Mouse (Mus musculus) ES-E14 (cell line): ENCODE measurements at regions not wholly inside any gene's neighbourhood (a gene's known extent, or its start where the extent isn't known, plus 50 kb on each side); places are given as distances from the start of the nearest gene placed in this dataset.

Experiments used
- DNase-seq: peaks from one replicate; pipeline ENCODE4 v3.0.0-alpha.2; 2013; ENCODE audit warnings: low read depth, low spot score
- H3K27ac ChIP-seq: 2 replicates; pipeline ENCODE4 v1.5.1; 2012; ENCODE audit warnings: low read depth, mild to moderate bottlenecking, low read length, moderate library complexity, mixed read lengths; ENCODE audit not compliant: poor library complexity, insufficient read depth, severe bottlenecking
- H3K36me3 ChIP-seq: 2 replicates; pipeline ENCODE4 v1.6.1; 2012; ENCODE audit warnings: mild to moderate bottlenecking, low read length, moderate library complexity, mixed read lengths; ENCODE audit not compliant: control insufficient read depth, poor library complexity, insufficient read depth, severe bottlenecking
- H3K4me1 ChIP-seq, 2 experiments: fragments of 150-350 bp in 1 of 2; sonication (generic) in 1 of 2; 2 replicates each; pipeline ENCODE4 v1.6.1; 2012; ENCODE audit warnings: low read length in 2 of 2, mild to moderate bottlenecking in 1 of 2, mixed read lengths in 1 of 2; ENCODE audit not compliant: control insufficient read depth in 2 of 2, insufficient read depth in 2 of 2, poor library complexity in 1 of 2
- H3K4me3 ChIP-seq, 2 experiments: fragments of 150-350 bp in 1 of 2; sonication (generic) in 1 of 2; 2 replicates each; pipeline ENCODE4 v1.5.1; 2012; ENCODE audit warnings: low read length in 2 of 2, low read depth in 1 of 2, mild to moderate bottlenecking in 1 of 2, mixed read lengths in 1 of 2; ENCODE audit not compliant: insufficient read depth in 1 of 2, poor library complexity in 1 of 2, severe bottlenecking in 1 of 2
- H3K9ac ChIP-seq: 2 replicates; pipeline ENCODE4 v1.6.1; 2012; ENCODE audit warnings: low read depth, mild to moderate bottlenecking, low read length, mixed read lengths; ENCODE audit not compliant: poor library complexity, insufficient read depth, severe bottlenecking
- H3K9me3 ChIP-seq: fragments of 150-350 bp; sonication (generic); 2 replicates; pipeline ENCODE4 v1.6.1; 2012; ENCODE audit warnings: low read depth, mild to moderate bottlenecking, low read length; ENCODE audit not compliant: control insufficient read depth, insufficient read depth
- MAFK ChIP-seq: IDR thresholded peaks from 2 replicates; pipeline ENCODE4 v1.6.1; 2014; ENCODE audit warnings: mild to moderate bottlenecking, low read depth, low read length, inconsistent platforms; ENCODE audit not compliant: insufficient read depth
- ZC3H11A ChIP-seq: IDR thresholded peaks from 2 replicates; pipeline ENCODE4 v1.6.1; 2012; ENCODE audit warnings: low read depth, mild to moderate bottlenecking, inconsistent platforms, low read length, borderline replicate concordance
- ZNF384 ChIP-seq: IDR thresholded peaks from 2 replicates; pipeline ENCODE4 v1.6.1; 2012; ENCODE audit warnings: low read depth, low read length, inconsistent platforms
- in situ Hi-C, 2 experiments: fragments of 600-800 bp; cut with MboI; formaldehyde crosslinking; loops; one replicate each; pipeline ENCODE4 v1.15.1; 2025; ENCODE audit warnings: low sequenced_read_pairs in 2 of 2, inconsistent platforms in 1 of 2; ENCODE audit not compliant: unreplicated experiment in 2 of 2

DNA sequence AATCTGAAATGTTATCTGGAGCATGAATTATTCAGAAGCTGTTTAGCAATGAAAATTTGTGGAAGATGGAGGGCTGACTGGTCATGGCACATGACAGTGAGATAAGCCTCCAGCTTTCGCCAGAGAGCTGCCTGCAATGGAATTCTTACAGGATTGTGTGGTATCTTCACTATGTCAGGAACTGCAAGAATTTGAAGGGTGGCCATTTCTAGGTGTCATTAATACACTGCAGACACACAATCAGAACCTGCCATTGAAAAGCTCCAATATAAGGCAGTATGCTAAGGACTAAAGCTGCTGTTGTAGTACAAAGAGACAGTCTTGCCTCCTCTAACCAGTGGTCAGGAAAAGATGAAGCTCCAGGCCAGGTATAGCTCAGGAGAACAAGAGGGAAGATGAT is 744.7 kb downstream of the Dnah5 start:
- Histone ChIP-seq H3K4me1 (no peaks in the 10 kb centered on the region), H3K9me3 (no peaks in the 10 kb centered on the region), H3K9ac (no peak overlapping the region), H3K36me3 (no peaks in the 10 kb centered on the region), H3K4me3 (no peak overlapping the region), H3K27ac (no peak overlapping the region)
- no peak for DNase-seq
- in situ Hi-C loops = no loop called here
- TF ChIP-seq MAFK = no peak
- TF ChIP-seq ZC3H11A = no peak
- TF ChIP-seq ZNF384 = no peak
